Mouse (Mus musculus): ENCODE measurements at regions not wholly inside any gene's neighbourhood (a gene's known extent, or its start where the extent isn't known, plus 50 kb on each side); places are given as distances from the start of the nearest gene placed in this dataset.
A peak's percentile ranks its signal among the peaks of the same experiment; 100 is the strongest.
"Not testable (repeated sequence)": the region's sequence is repeated elsewhere in the genome, so short reads cannot be mapped to it uniquely, and the experiment has no call there.

DNA sequence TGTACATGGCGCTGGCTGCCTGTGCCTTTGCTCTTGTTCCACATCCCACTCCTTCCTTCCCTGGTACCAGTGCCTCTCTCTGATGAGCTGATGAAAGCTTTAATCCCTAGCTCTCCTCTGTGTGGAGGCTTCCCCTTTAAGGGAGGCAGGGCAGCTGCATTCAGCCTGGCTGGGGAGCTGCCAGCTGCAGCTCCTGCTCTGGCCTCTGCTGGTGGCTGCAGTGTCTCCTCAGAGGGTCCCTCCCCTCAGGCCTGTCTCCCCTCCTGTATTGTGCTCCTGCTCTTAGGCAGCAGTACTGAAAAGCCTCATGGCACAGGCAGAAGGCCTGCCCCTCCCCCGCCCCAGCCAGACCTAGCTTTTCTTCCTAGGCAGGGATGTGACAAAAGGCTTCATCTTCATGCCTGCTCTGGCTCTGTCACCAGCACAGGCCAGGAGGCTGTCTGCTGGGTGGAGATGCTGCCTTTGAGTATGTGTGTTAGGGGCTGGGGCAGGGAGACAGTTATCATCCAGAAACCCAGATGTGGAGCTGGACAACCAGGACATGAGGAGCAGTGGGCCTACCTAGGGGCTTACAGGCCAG lies 97.7 kb upstream of the Zcchc13 start:
- H3K4me3 ChIP-seq (ENCODE audit: low read length); H3K4me1 ChIP-seq (ENCODE audit: control insufficient read depth, insufficient read depth, low read length); H3K9ac ChIP-seq (ENCODE audit: low read depth, low read length); H3K9me3 ChIP-seq (ENCODE audit: control insufficient read depth, low read length); H3K27me3 ChIP-seq (ENCODE audit: control insufficient read depth, insufficient read depth, low read length); H3K36me3 ChIP-seq (ENCODE audit: control insufficient read depth, insufficient read depth, low read length); H3K4me2 ChIP-seq (replicated peaks; ENCODE audit: low read depth, low read length): not testable (repeated sequence)
- peak overlapping the region; percentile 51; the same call in 1 of the 2 replicates for H3K27ac ChIP-seq (ENCODE audit: low read depth, low read length)
- WGBS = 43% methylated on average over 1 of the region's 2 CpGs
- peak; percentile 89 for ATAC-seq (ENCODE audit: low FRiP score, low TSS enrichment)

DNA sequence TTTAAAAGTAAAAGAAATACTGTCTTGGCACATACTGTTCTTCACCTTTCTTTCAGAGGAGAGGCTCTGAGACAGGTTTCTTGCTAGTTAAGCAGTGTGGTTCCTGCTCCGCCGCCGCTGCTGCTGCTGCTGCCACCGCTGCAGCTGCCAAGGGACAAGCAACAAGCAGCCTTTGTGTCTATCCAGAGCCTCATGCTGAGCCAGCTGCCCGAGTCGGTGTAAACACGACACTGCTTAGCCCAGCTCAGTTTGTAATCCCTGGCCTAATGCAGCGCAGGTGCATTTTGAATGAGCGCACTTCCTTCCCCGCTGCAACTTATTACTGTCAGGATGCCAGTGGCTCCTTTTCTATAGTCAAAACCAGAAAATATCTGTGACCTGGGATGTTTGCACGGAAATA lies 97.1 kb upstream of the Zcchc13 start:
- Histone ChIP-seq H3K9ac (ENCODE audit: low read depth, low read length) (no peak overlapping the region), H3K9me3 (ENCODE audit: control insufficient read depth, low read length) (no peaks in the 10 kb centered on the region), H3K36me3 (ENCODE audit: control insufficient read depth, insufficient read depth, low read length) (no peaks in the 10 kb centered on the region), H3K27me3 (ENCODE audit: control insufficient read depth, insufficient read depth, low read length) (no peaks in the 10 kb centered on the region), H3K4me2 (replicated peaks; ENCODE audit: low read depth, low read length) (no peak overlapping the region), H3K4me3 (ENCODE audit: low read length) (no peak overlapping the region), H3K27ac (ENCODE audit: low read depth, low read length) (peak overlapping the region; percentile 51; the same call in 1 of the 2 replicates), H3K4me1 (ENCODE audit: control insufficient read depth, insufficient read depth, low read length) (0 out of 2 replicates have a peak, but pooled peaks cover 4% of the 10 kb centered on the region)
- ATAC-seq (ENCODE audit: low FRiP score, low TSS enrichment) = no peak
- 19% methylated on average over 11 of the region's 11 CpGs for WGBS

DNA sequence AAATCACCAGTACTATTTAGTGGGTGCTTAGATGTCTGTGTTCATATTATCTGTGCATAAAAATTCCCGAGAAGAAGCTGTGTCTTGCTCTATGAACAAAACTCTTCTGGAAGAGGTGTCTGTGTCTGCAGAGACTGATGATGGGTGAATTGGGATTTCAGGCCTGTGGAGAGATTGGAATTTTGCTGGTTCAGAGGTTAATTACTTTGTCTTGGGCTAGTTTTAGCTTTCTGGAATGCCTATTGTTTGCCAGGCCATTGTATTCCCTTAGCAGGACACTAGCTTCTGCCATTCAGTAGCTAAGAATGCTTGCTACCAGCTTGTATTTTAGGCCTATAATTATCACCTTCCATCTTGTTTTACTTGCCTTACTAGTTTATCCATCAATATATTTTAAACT lies 96.6 kb upstream of the Zcchc13 start:
- 45% methylated on average over 1 of the region's 1 CpGs for WGBS

DNA sequence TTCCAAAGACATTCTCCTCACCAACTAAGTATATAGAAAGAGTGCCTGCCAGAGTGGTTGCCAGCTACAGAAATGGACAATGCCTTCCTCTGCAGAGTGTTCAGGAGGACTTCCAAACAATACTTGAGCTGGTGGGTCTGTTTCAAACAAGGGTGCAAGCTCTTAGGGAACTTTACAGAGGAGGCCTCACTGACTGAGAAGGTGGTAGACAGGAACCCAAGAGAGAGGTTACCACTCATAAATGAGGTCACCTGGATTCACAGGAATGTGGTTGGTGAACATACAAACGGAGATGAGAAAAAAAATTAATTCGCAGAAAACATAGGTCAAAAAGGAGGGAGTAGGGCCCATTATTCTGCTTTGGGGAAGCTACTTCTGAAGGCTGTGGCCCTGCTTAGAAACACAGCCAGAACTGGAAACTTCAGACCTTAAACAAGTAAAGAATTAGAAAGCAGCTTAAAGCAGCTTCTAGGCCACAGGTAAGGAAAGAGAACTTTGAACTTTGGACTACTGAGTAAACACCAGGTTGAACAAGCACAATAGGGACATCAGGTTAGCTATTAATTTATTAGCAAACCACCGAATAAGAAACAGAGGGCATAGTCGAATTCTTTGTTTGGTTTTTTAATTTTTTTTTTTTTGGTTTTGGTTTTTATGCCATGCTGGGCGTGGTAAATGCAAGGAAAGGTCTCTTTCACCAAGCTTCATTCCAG lies 83.7 kb upstream of the Zcchc13 start:
- H3K9ac ChIP-seq (ENCODE audit: low read depth, low read length) = no peak overlapping the region
- no peak overlapping the region for H3K4me2 ChIP-seq (replicated peaks; ENCODE audit: low read depth, low read length)
- no peak overlapping the region for H3K4me3 ChIP-seq (ENCODE audit: low read length)
- no peak overlapping the region for H3K27ac ChIP-seq (ENCODE audit: low read depth, low read length)
- no peak for ATAC-seq (ENCODE audit: low FRiP score, low TSS enrichment)
- no peaks in the 10 kb centered on the region for H3K4me1 ChIP-seq (ENCODE audit: control insufficient read depth, insufficient read depth, low read length)
- WGBS = 71% methylated on average over 5 of the region's 5 CpGs
- H3K27me3 ChIP-seq (ENCODE audit: control insufficient read depth, insufficient read depth, low read length) = no peaks in the 10 kb centered on the region
- no peaks in the 10 kb centered on the region for H3K36me3 ChIP-seq (ENCODE audit: control insufficient read depth, insufficient read depth, low read length)
- no peaks in the 10 kb centered on the region for H3K9me3 ChIP-seq (ENCODE audit: control insufficient read depth, low read length)

More for the DNA sequence above, 96.6 kb upstream of the Zcchc13 start:
- H3K27ac ChIP-seq (ENCODE audit: low read depth, low read length) = no peak overlapping the region
- no peak for ATAC-seq (ENCODE audit: low FRiP score, low TSS enrichment)
- no peak overlapping the region for H3K4me3 ChIP-seq (ENCODE audit: low read length)
- H3K36me3 ChIP-seq (ENCODE audit: control insufficient read depth, insufficient read depth, low read length) = no peaks in the 10 kb centered on the region
- H3K4me2 ChIP-seq (replicated peaks; ENCODE audit: low read depth, low read length) = no peak overlapping the region
- no peak overlapping the region for H3K9ac ChIP-seq (ENCODE audit: low read depth, low read length)
- no peaks in the 10 kb centered on the region for H3K9me3 ChIP-seq (ENCODE audit: control insufficient read depth, low read length)
- no peaks in the 10 kb centered on the region for H3K27me3 ChIP-seq (ENCODE audit: control insufficient read depth, insufficient read depth, low read length)
- 0 out of 2 replicates have a peak, but pooled peaks cover 4% of the 10 kb centered on the region for H3K4me1 ChIP-seq (ENCODE audit: control insufficient read depth, insufficient read depth, low read length)

DNA sequence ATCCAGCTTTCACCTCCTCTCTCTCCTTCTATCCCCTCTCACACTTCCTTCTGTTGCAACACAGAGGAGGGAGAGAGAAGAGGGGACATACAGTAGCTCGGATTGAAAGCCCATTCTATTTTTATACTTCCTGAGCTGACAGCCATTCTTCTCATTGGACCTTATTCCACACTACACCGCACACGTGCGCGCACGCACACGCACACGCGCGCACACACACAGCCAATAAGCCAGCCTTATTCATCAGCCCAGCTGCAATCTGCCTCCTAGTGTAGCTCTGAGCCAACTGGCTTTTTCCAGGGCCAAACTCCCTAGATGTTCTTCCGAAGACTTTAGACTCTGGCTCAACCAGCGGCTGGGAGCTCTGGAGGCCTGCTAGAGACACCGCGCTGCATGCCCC lies 79.1 kb upstream of the Zcchc13 start:
- Histone ChIP-seq H3K4me1 (ENCODE audit: control insufficient read depth, insufficient read depth, low read length) (no peaks in the 10 kb centered on the region), H3K4me3 (ENCODE audit: low read length) (no peak overlapping the region), H3K9me3 (ENCODE audit: control insufficient read depth, low read length) (no peaks in the 10 kb centered on the region), H3K27ac (ENCODE audit: low read depth, low read length) (no peak overlapping the region), H3K27me3 (ENCODE audit: control insufficient read depth, insufficient read depth, low read length) (no peaks in the 10 kb centered on the region), H3K4me2 (replicated peaks; ENCODE audit: low read depth, low read length) (no peak overlapping the region), H3K36me3 (ENCODE audit: control insufficient read depth, insufficient read depth, low read length) (no peaks in the 10 kb centered on the region), H3K9ac (ENCODE audit: low read depth, low read length) (no peak overlapping the region)
- ATAC-seq (ENCODE audit: low FRiP score, low TSS enrichment) = no peak
- 91% methylated on average over 14 of the region's 14 CpGs for WGBS

DNA sequence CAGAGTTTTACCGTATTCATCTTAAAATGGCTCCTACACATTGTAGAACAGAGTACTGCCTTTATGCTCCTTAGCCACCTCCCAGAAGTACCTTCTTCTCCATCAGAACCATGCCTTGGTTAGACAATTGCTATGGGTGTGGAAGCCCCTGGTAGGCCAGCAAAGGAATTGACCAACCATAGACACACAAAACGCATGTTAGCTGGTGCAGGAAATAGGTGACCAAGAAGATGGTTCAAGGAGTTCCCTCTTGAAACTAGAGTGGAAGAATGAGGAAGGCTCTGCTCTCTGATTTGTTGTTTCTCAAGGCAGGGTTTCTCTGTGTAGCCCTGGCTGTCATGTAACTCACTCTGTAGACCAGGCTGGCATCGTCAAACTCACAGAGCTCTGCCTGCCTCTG lies 77.2 kb upstream of the Zcchc13 start:
- Histone ChIP-seq H3K4me3 (ENCODE audit: low read length) (no peak overlapping the region), H3K27me3 (ENCODE audit: control insufficient read depth, insufficient read depth, low read length) (no peaks in the 10 kb centered on the region), H3K4me2 (replicated peaks; ENCODE audit: low read depth, low read length) (no peak overlapping the region), H3K9me3 (ENCODE audit: control insufficient read depth, low read length) (no peaks in the 10 kb centered on the region), H3K9ac (ENCODE audit: low read depth, low read length) (no peak overlapping the region), H3K4me1 (ENCODE audit: control insufficient read depth, insufficient read depth, low read length) (no peaks in the 10 kb centered on the region), H3K36me3 (ENCODE audit: control insufficient read depth, insufficient read depth, low read length) (no peaks in the 10 kb centered on the region), H3K27ac (ENCODE audit: low read depth, low read length) (no peak overlapping the region)
- WGBS = 95% methylated on average over 3 of the region's 3 CpGs
- ATAC-seq (ENCODE audit: low FRiP score, low TSS enrichment) = no peak

DNA sequence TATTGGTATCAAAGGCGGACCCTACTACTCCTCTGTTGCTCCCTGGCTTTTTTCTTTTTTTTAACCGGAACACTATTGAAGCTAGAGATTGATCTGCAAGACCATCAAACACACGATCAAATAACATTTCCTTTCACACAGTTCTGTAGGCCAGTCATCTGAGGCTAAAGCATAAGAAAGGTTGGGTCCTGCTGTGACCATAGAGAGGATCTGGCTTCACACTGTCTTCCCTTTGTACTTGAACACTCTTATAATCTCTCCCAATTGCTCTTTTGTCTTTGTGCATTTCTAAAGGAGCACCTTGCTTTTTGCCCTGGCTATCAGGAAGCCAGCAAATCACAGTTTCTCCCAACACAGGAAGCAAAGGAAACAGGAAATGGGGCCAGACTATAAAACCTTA lies 76.8 kb upstream of the Zcchc13 start:
- Histone ChIP-seq H3K9ac (ENCODE audit: low read depth, low read length) (no peak overlapping the region), H3K4me3 (ENCODE audit: low read length) (no peak overlapping the region), H3K27me3 (ENCODE audit: control insufficient read depth, insufficient read depth, low read length) (no peaks in the 10 kb centered on the region), H3K27ac (ENCODE audit: low read depth, low read length) (no peak overlapping the region), H3K9me3 (ENCODE audit: control insufficient read depth, low read length) (no peaks in the 10 kb centered on the region), H3K4me2 (replicated peaks; ENCODE audit: low read depth, low read length) (no peak overlapping the region), H3K4me1 (ENCODE audit: control insufficient read depth, insufficient read depth, low read length) (no peaks in the 10 kb centered on the region), H3K36me3 (ENCODE audit: control insufficient read depth, insufficient read depth, low read length) (no peaks in the 10 kb centered on the region)
- 85% methylated on average over 3 of the region's 3 CpGs for WGBS
- ATAC-seq (ENCODE audit: low FRiP score, low TSS enrichment) = no peak

DNA sequence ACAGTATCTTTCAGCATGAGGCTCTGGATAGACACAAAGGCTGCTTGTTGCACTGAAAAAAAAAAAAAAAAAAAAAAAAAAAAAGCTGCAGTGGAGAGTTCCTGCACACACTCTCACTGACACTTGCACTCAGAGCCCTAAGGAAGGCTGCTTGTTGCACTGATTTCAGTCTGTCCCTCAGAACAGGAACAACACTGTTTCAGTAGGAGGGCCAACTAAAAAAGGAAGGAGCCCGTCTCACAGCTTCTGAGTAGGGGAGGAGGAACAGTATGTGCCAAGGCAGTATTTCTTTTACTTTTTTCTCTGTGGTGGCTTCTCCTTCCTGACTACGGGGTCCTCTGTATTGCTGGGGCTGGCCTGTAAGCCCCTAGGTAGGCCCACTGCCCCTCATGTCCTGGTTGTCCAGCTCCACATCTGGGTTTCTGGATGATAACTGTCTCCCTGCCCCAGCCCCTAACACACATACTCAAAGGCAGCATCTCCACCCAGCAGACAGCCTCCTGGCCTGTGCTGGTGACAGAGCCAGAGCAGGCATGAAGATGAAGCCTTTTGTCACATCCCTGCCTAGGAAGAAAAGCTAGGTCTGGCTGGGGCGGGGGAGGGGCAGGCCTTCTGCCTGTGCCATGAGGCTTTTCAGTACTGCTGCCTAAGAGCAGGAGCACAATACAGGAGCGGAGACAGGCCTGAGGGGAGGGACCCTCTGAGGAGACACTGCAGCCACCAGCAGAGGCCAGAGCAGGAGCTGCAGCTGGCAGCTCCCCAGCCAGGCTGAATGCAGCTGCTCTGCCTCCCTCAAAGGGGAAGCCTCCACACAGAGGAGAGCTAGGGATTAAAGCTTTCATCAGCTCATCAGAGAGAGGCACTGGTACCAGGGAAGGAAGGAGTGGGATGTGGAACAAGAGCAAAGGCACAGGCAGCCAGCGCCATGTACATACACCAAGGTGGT lies 75.1 kb upstream of the Zcchc13 start:
- not testable (repeated sequence) for H3K36me3 ChIP-seq (ENCODE audit: control insufficient read depth, insufficient read depth, low read length); H3K4me1 ChIP-seq (ENCODE audit: control insufficient read depth, insufficient read depth, low read length); H3K9me3 ChIP-seq (ENCODE audit: control insufficient read depth, low read length); H3K4me3 ChIP-seq (ENCODE audit: low read length); H3K27ac ChIP-seq (ENCODE audit: low read depth, low read length); H3K27me3 ChIP-seq (ENCODE audit: control insufficient read depth, insufficient read depth, low read length); H3K4me2 ChIP-seq (replicated peaks; ENCODE audit: low read depth, low read length); H3K9ac ChIP-seq (ENCODE audit: low read depth, low read length)
- ATAC-seq (ENCODE audit: low FRiP score, low TSS enrichment) = peak; percentile 91
- WGBS = 38% methylated on average over 4 of the region's 5 CpGs

DNA sequence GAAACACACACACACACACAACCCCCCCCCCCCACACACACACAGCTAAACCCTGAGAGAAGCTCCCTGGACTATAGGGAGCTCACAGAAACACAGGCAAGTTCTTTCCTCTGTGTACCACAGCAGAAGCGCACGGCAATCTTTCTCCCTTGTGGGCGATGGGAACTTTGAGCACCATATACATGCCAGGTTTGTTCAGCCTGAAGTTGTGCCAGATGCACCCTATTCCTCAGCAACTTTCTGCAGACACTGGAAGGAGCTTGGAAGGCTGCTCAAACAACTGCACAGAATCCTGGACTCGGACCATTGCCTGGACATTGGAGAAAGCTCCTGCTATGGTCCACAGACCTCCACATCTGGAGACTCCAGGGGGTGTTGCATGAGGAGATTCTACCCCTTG lies 74.3 kb upstream of the Zcchc13 start:
- Histone ChIP-seq H3K4me1 (ENCODE audit: control insufficient read depth, insufficient read depth, low read length) (no peaks in the 10 kb centered on the region), H3K27ac (ENCODE audit: low read depth, low read length) (no peak overlapping the region), H3K4me2 (replicated peaks; ENCODE audit: low read depth, low read length) (no peak overlapping the region), H3K9me3 (ENCODE audit: control insufficient read depth, low read length) (no peaks in the 10 kb centered on the region), H3K9ac (ENCODE audit: low read depth, low read length) (no peak overlapping the region), H3K36me3 (ENCODE audit: control insufficient read depth, insufficient read depth, low read length) (no peaks in the 10 kb centered on the region), H3K27me3 (ENCODE audit: control insufficient read depth, insufficient read depth, low read length) (no peaks in the 10 kb centered on the region), H3K4me3 (ENCODE audit: low read length) (no peak overlapping the region)
- no peak for ATAC-seq (ENCODE audit: low FRiP score, low TSS enrichment)
- 78% methylated on average over 4 of the region's 4 CpGs for WGBS
